Mouse (Mus musculus) G1E (cell line): ENCODE measurements around the gene Pam. TPM values are rescaled to one million over a fixed set of nuclear protein-coding genes. Genes with fewer than 3 reads are reported as not detected.

Source experiments
- ATAC-seq: 2 replicates; pipeline ENCODE4 v1.8.0; 2016; ENCODE audit warnings: mild to moderate bottlenecking; ENCODE audit not compliant: insufficient number of reproducible peaks, poor library complexity, low FRiP score, severe bottlenecking; ENCODE audit errors: extremely low read depth
- DNase-seq: peaks from one replicate; pipeline ENCODE4 v3.0.0; 2012; ENCODE audit warnings: low spot score
- H3K27me3 ChIP-seq: 2 replicates; pipeline ENCODE4 v1.6.1; 2012; ENCODE audit warnings: mild to moderate bottlenecking, low read length, inconsistent platforms; ENCODE audit not compliant: insufficient read depth
- H3K36me3 ChIP-seq: replicated peaks from 2 replicates; pipeline ENCODE3; 2012; ENCODE audit warnings: mild to moderate bottlenecking, inconsistent platforms
- H3K4me1 ChIP-seq: 2 replicates; pipeline ENCODE4 v1.6.1; 2012; ENCODE audit warnings: low read depth, low read length, inconsistent platforms, mixed read lengths; ENCODE audit not compliant: insufficient read depth
- H3K4me3 ChIP-seq: 2 replicates; pipeline ENCODE4 v1.5.1; 2012; ENCODE audit warnings: low read depth, mild to moderate bottlenecking, inconsistent platforms, low read length, moderate library complexity, mixed read lengths
- H3K9me3 ChIP-seq: replicated peaks from 2 replicates; pipeline ENCODE4 v1.6.1; 2012; ENCODE audit warnings: inconsistent platforms
- CTCF ChIP-seq: IDR thresholded peaks from 2 replicates; pipeline ENCODE4 v1.5.1; 2012; ENCODE audit warnings: low read depth, low read length, inconsistent platforms, mixed read lengths
- GATA1 ChIP-seq: IDR thresholded peaks from 2 replicates; pipeline ENCODE4 v1.6.1; 2012; ENCODE audit warnings: borderline replicate concordance, low read length, inconsistent platforms, mixed read lengths
- GATA2 ChIP-seq: IDR thresholded peaks from 2 replicates; pipeline ENCODE4 v1.6.1; 2012; ENCODE audit warnings: low read depth, low read length, inconsistent platforms, borderline replicate concordance
- POLR2AphosphoS5 ChIP-seq: IDR thresholded peaks from 2 replicates; pipeline ENCODE4 v1.6.1; 2012; ENCODE audit warnings: low read depth, low read length, inconsistent platforms; ENCODE audit not compliant: insufficient replicate concordance
- TAL1 ChIP-seq: conservative IDR thresholded peaks from 2 replicates; pipeline ENCODE4 v1.6.1; 2012; ENCODE audit warnings: low read depth, low read length, inconsistent platforms, mixed read lengths
- polyA plus RNA-seq: library from polyadenylated mRNA; stranded (reverse); fragments of >175 nt; gene quantifications from 2 replicates; pipeline ENCODE4 v1.2.3, GENCODE M21; 2012
- total RNA-seq, 2 experiments: library from RNA; stranded (forward) in 1 of 2; stranded (reverse) in 1 of 2; fragments of 200-1000 nt in 1 of 2; fragments of >200 nt in 1 of 2; fragmentation: Nextera tagmentation in 1 of 2; gene quantifications; 2 replicates each; pipeline ENCODE4 v1.2.3; 2014 to 2017

Gene Pam
- total and polyA plus RNA-seq, 3 experiments: 0.60 TPM; not detected in 2

DNA sequence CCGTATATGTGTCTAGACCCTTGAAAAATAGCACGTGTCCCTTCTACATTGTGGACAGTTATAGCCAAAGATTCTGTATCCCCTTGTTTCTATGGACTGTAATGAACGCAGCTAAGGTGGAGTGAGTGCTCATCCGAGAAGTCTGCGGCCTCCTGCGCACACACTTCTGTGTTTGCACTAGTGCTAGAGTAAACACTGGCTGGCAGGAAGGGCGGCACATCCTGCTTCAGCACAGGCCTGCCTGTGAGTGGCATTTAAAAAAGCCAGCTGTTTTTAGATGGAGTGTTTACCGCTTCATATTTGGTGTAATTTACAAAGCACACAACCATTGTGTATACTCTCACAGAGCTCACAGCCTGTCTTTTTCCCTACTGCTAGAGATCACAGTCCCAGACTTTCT, 177.0 kb downstream of the Pam start:
- TF ChIP-seq GATA1 (no peak), GATA2 (no peak), CTCF (no peak), TAL1 (no peak), POLR2AphosphoS5 (no peak)
- Histone ChIP-seq H3K27me3 (no peaks in the 10 kb centered on the region), H3K4me3 (no peak overlapping the region), H3K36me3 (no peaks in the 10 kb centered on the region), H3K9me3 (peaks cover 16% of the 10 kb centered on the region), H3K4me1 (no peaks in the 10 kb centered on the region)
- no peak for ATAC-seq
- no peak for DNase-seq

DNA sequence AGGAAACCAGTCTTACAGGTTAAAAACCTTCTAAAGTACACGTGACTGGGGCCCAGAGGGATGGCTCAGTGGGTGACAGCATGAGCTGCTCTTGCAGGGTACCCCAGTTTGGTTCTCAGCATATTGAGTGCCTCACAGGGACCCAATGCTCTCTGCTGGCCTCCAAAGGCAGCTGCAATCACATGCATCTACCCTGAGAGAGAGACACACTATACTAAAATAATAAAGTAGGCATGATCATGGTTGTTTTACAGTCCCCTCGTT, 178.5 kb downstream of the Pam start:
- H3K9me3 ChIP-seq: peaks cover 18% of the 10 kb centered on the region
- DNase-seq: no peak
- H3K36me3 ChIP-seq: no peaks in the 10 kb centered on the region
- TF ChIP-seq TAL1 (no peak), GATA1 (no peak), CTCF (no peak), GATA2 (no peak), POLR2AphosphoS5 (no peak)
- H3K4me1 ChIP-seq: no peaks in the 10 kb centered on the region
- ATAC-seq: no peak
- H3K27me3 ChIP-seq: no peaks in the 10 kb centered on the region
- no peak overlapping the region for H3K4me3 ChIP-seq

DNA sequence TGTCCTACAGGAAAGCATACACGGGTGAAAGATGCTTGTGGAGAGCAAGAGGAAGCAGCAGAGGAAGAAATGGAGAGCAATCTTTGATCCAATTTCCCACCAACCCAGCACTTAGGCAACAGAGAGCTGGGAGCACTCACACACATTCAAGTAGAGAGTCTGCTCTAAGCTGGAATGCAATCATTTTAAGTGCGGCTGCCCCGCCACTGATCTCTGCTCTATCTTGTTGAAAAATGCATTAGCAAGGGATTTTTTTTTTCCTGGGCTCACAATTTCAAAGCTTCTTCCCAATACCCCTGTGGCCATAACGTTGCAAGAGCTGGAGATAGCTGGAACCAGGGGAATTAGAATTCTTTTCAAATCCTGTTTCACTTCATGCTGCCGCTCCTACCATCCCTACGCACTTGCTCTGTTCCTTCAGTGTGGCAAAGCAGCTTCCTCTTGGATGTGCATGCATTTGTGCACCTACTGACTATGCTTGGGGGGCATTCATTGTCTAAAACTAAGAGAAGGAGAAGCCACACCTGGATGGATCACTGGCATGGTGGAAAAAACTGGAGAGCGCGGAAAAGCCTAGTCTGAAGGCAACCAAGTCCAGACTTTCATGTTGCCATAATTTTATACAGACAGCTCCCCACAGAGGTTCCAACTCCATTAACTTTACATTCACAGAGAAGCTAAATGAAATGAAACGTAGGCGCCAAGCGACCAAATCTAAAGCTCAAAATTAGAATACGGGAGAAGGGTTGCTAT, 179.1 kb downstream of the Pam start:
- no peaks in the 10 kb centered on the region for H3K36me3 ChIP-seq
- ATAC-seq (no peak), DNase-seq (no peak)
- TF ChIP-seq POLR2AphosphoS5 (no peak), CTCF (no peak), GATA2 (no peak), GATA1 (no peak), TAL1 (no peak)
- H3K27me3 ChIP-seq: no peaks in the 10 kb centered on the region
- H3K4me1 ChIP-seq: no peaks in the 10 kb centered on the region
- H3K4me3 ChIP-seq: no peak overlapping the region
- peaks cover 20% of the 10 kb centered on the region for H3K9me3 ChIP-seq

DNA sequence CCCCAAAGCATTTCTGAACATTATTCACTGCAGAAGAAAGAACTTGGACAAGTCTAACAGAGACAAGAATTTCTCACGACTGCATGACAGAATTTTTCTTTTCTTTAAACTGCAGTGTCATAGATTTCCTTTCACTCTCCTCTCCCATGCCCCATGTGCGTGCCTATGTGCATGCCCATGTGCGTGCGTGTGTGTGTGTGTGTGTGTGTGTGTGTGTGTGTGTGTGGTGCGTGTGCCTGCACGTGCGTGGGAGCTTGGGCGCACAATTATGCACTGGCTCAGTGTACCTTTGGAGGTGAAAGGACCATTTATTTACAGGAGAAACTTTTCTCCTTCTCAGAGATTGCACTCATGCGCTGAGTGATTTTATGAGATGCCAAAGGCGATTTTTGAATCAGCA, 179.7 kb downstream of the Pam start:
- no peak for TF ChIP-seq GATA2
- DNase-seq (no peak), ATAC-seq (no peak)
- no peaks in the 10 kb centered on the region for H3K27me3 ChIP-seq
- no peak overlapping the region for H3K4me3 ChIP-seq
- H3K9me3 ChIP-seq: peaks cover 26% of the 10 kb centered on the region
- H3K4me1 ChIP-seq: no peaks in the 10 kb centered on the region
- H3K36me3 ChIP-seq: no peaks in the 10 kb centered on the region

DNA sequence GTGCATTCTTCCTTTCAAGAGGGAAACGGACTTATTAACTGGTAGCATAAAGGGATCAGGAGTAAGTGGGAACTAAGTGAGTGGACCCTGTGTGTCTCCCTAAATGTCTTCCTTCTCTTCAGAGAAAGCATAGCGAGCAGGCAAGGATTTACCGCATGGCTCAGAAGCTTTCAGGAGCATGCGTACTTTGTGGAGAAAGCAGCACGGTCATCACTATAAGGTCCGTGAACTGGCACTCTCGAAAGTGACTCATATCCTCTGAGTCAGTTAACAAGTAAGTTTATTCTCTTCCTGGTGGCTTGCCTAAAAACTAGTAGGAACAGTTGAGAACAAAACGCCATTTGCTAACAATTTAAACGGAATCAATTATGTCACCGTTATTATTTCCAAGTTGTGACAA, 184.6 kb downstream of the Pam start:
- Histone ChIP-seq H3K36me3 (no peaks in the 10 kb centered on the region), H3K4me3 (no peak overlapping the region), H3K27me3 (no peaks in the 10 kb centered on the region), H3K9me3 (peaks cover 29% of the 10 kb centered on the region), H3K4me1 (no peaks in the 10 kb centered on the region)
- no peak for TF ChIP-seq CTCF
- TF ChIP-seq GATA2: no peak
- no peak for TF ChIP-seq GATA1
- TF ChIP-seq TAL1: no peak
- no peak for TF ChIP-seq POLR2AphosphoS5
- ATAC-seq (no peak), DNase-seq (no peak)

DNA sequence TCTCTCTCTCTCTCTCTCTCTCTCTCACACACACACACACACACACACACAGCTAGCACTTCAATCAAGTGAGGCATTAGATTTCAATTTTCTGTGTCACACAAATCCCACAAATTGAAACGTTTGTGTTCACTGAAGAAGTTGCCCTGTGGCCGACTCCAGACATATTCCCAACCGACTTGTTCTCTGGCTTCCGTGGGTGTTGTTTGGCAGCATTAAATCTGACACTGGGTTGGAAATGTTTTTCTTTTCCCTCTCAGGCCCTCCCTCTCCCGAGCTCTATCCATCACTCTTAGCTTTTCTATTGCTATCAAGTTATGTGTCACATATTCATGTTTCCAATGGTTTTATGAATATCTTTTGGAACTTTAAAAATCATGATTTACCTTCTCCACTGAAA, 185.9 kb downstream of the Pam start:
- no peak overlapping the region for H3K4me3 ChIP-seq
- DNase-seq: no peak
- no peaks in the 10 kb centered on the region for H3K27me3 ChIP-seq
- ATAC-seq: no peak
- H3K9me3 ChIP-seq: peaks cover 26% of the 10 kb centered on the region
- H3K4me1 ChIP-seq: no peaks in the 10 kb centered on the region
- TF ChIP-seq GATA2: no peak
- TF ChIP-seq GATA1: no peak
- no peak for TF ChIP-seq TAL1
- no peak for TF ChIP-seq CTCF
- no peak for TF ChIP-seq POLR2AphosphoS5
- no peaks in the 10 kb centered on the region for H3K36me3 ChIP-seq

DNA sequence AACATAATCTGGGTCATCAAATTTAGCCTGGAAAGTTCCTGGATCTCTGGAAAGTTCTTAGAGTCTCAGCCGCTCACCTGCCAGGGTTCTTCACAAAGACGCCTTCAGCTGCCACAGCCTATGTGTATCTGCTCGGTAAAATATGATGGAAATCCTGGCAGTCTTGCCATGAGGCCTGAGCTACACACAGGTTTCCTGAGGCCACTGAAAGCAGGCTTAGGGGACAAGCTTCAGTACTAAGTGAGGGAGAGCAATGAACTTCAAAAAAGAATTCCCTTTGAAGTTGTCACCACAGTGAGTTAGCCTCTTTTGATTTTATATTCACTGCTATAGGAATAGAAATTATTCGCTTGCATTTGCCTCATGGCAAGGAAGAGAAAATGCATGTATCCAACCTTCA, 186.7 kb downstream of the Pam start:
- H3K4me3 ChIP-seq: no peak overlapping the region
- peaks cover 31% of the 10 kb centered on the region for H3K9me3 ChIP-seq
- H3K36me3 ChIP-seq: no peaks in the 10 kb centered on the region
- H3K27me3 ChIP-seq: no peaks in the 10 kb centered on the region
- no peaks in the 10 kb centered on the region for H3K4me1 ChIP-seq
- ATAC-seq: no peak
- TF ChIP-seq CTCF (no peak), GATA1 (no peak), TAL1 (no peak), POLR2AphosphoS5 (no peak), GATA2 (no peak)
- DNase-seq: no peak
